Mouse (Mus musculus) megakaryocyte progenitor cell, adult 5-6 weeks (primary cell): ENCODE measurements at regions not wholly inside any gene's neighbourhood (a gene's known extent, or its start where the extent isn't known, plus 50 kb on each side); places are given as distances from the start of the nearest gene placed in this dataset.

Experiments used
- ATAC-seq: replicated peaks from 2 replicates; pipeline ENCODE4 v1.8.0; 2016; ENCODE audit warnings: mild to moderate bottlenecking, moderate TSS enrichment, inconsistent platforms; ENCODE audit not compliant: poor library complexity

- ATAC-seq = no peak
Measured at GRCm38 (mm10) chr14:8867641-8868040, 201.6 kb upstream of the 4930452B06Rik start.

DNA sequence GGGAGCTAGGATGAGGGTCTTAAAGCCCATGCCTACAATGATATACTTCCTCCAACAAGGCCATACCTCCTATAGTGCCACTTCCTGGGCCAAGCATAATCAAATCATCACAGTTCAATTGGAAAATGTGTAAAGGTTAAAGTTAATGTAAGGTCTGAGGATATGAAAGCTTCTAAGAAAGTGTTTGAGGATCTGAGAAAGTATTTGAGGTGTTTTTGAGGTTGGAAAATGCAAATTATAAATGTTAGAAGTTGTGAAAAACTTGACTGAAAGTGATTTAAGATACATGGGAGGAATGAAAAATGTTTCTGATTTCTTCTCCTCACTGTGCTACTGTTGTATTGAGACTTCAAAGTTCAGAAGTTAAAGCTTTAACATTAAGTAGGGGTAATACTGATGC is 185.5 kb upstream of the 4930452B06Rik start:
- ATAC-seq = no peak

- no peak for ATAC-seq
Measured at GRCm38 (mm10) chr14:8850208-8850607, 184.2 kb upstream of the 4930452B06Rik start.

DNA sequence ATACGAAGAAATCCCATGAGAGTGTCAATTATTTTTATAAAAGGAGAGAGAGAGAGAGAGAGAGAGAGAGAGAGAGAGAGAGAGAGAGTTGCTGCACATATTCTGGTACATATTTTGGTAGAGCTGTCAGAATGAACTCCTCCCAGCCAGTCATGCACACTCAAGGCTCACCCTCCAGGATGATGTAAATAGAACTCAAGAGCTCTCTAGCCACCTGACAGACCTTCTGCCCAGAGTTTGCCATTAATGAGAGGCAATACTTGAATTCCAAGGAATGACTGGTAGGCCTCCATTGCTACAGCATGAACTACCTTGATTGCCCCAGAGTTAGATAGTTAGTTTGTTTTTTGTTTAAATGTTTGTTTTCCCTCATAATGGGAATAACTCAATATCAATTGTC is 167.5 kb upstream of the 4930452B06Rik start:
- ATAC-seq = no peak

GRCm38 (mm10) chr14:8800217-8800616 is 134.2 kb upstream of the 4930452B06Rik start:
- ATAC-seq = peak; percentile 94

DNA sequence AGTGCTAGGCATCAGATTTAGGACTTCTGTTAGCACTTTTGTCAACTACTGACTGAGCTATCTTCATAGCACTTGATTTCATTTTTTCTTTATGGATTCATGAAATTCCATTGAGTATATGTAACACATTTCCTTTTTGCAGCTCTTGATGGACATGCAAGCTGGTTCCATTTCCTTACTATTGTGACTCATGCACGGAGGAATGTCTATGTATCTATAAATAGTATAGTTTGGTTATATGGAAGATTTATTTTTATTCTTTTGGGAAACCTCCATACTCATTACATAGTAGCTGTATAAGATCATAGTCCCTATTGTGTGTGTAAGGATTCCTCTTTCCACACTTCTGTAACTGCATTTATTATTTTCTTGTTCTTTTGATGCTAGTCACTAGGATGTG is 123.3 kb upstream of the 4930452B06Rik start:
- ATAC-seq = no peak

DNA sequence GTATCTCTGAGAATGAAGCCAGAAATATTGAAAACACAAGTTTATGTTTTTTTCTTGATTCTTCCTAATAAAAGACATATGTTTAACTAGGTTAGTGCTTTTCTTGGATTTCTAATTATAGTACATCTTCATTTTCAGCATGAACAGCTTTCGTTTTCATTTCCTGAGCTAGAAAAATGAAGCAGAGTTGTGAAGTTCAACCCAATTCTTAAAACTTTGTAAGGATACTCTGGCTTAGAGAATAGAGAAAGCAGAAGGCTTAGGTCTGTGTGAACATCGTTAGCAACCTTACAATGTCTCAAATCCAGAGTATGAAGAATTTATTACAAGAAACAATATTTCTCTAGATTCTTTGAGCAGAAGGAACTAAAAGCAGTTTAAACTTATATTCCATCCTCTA is 94.5 kb upstream of the 4930452B06Rik start:
- no peak for ATAC-seq

DNA sequence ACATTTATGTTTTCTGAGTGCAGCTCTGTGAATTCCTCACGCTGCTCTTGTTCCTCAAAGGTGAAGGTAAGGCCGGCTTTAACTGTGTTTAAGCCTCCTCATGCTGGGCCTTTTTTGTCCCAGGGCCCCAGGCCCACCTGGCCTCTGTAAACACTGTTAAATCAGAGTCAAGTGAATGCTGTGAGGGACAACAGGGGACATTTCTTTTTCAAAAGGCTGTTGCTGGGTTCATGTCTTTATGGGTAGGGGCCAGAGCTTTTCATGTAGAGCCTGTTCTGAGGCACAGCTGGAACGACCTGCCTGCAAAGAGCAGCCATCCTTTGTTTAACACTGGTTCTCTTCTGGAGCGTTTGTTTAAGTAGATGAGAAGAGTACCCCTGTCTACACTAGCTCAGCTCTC is 70.8 kb upstream of the 4930452B06Rik start:
- no peak for ATAC-seq

DNA sequence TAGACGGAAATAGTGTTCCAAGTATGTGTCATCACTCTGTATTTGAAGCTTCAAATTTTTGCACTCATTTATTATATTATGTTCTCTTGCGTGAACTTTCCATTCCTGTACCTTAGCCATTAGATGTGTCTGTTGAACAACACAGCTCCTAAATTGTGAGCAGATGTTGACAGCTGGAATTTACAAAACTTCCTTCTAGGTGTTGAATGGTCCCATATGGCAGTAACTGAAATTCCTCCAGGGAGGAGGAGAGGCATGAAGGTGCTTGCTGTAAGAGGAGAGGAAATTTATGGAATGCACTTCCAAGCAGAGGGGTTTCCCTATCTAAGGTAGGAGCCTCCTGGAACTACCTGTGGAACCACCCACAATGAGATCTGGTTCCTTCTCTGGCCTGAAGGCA is 67.2 kb upstream of the 4930452B06Rik start:
- ATAC-seq = no peak

DNA sequence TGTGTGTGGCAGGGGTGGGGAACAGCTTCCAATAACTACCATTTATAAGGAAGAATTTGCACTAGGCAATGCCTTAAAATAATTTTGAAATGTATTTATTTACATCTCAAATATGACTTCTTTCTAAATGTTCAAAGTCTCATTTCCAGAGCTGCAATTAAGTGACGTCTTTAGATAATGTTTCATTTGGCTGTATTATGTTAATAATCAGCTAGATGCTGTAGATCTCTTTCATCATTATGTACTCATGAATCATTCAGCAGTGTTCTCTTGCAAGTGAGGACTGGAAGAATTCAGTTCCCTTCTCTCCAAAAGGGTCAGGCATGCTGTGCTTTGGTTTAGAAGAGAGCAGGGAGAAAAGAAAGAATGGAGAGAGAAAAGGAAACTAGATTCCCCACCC is 61.3 kb upstream of the 4930452B06Rik start:
- no peak for ATAC-seq
